Mouse (Mus musculus): ENCODE results near the gene D1Ertd622e.
"Not testable (repeated sequence)": the region's sequence is repeated elsewhere in the genome, so short reads cannot be mapped to it uniquely, and the experiment has no call there.

The D1Ertd622e gene

GRCm38 (mm10) chr1:97632545-97633256, 29.2 kb downstream of the D1Ertd622e start:
- no peak for DNase-seq

- DNase-seq, result no peak
These were observed 29.9 kb downstream of the D1Ertd622e start for GRCm38 (mm10) chr1:97631843-97632470.

GRCm38 (mm10) chr1:97630146-97630545, 31.7 kb downstream of the D1Ertd622e start:
- DNase-seq, result no peak

- no peak for DNase-seq
These were observed 33.0 kb downstream of the D1Ertd622e start for GRCm38 (mm10) chr1:97628859-97629258.

- DNase-seq, result no peak
These were observed 33.9 kb downstream of the D1Ertd622e start for GRCm38 (mm10) chr1:97628016-97628415.

- no peak for DNase-seq
These were observed 36.4 kb downstream of the D1Ertd622e start for GRCm38 (mm10) chr1:97625427-97625826.

GRCm38 (mm10) chr1:97624386-97624785, 37.5 kb downstream of the D1Ertd622e start:
- no peak for DNase-seq

- no peak for DNase-seq
These were observed 38.5 kb downstream of the D1Ertd622e start for GRCm38 (mm10) chr1:97623214-97623856.

GRCm38 (mm10) chr1:97622574-97623208, 39.2 kb downstream of the D1Ertd622e start:
- no peak for DNase-seq

- DNase-seq, result no peak
These were observed 42.1 kb downstream of the D1Ertd622e start for GRCm38 (mm10) chr1:97619621-97620320.

GRCm38 (mm10) chr1:97615525-97615924, 46.3 kb downstream of the D1Ertd622e start:
- DNase-seq, result no peak

- DNase-seq, result no peak
These were observed 47.1 kb downstream of the D1Ertd622e start for GRCm38 (mm10) chr1:97614531-97615462.

GRCm38 (mm10) chr1:97611747-97612146, 50.1 kb downstream of the D1Ertd622e start:
- no peak for DNase-seq

GRCm38 (mm10) chr1:97603361-97603760, 58.5 kb downstream of the D1Ertd622e start:
- no peak for DNase-seq

- no peak for DNase-seq
These were observed 61.5 kb downstream of the D1Ertd622e start for GRCm38 (mm10) chr1:97600371-97600770.

- DNase-seq, result no peak
These were observed 62.8 kb downstream of the D1Ertd622e start for GRCm38 (mm10) chr1:97599101-97599500.

- no peak for DNase-seq
These were observed 73.3 kb downstream of the D1Ertd622e start for GRCm38 (mm10) chr1:97588561-97588960.

GRCm38 (mm10) chr1:97585106-97585505, 76.8 kb downstream of the D1Ertd622e start:
- no peak for DNase-seq

GRCm38 (mm10) chr1:97584171-97584570, 77.7 kb downstream of the D1Ertd622e start:
- no peak for DNase-seq

GRCm38 (mm10) chr1:97583085-97583484, 78.8 kb downstream of the D1Ertd622e start:
- no peak for DNase-seq

GRCm38 (mm10) chr1:97580680-97581079, 81.2 kb downstream of the D1Ertd622e start:
- not testable (repeated sequence) for DNase-seq

- no peak for DNase-seq
These were observed 81.6 kb downstream of the D1Ertd622e start for GRCm38 (mm10) chr1:97580270-97580669.
